Mouse (Mus musculus): ENCODE data around the gene Ahdc1. TPM values are rescaled to one million over a fixed set of nuclear protein-coding genes. Genes with fewer than 3 reads are reported as not detected.

Ahdc1 gene
- total and polyA plus RNA-seq, 2 experiments from 2014 or later: 11.0 to 115 TPM

- no peak overlapping the region for H3K4me3 ChIP-seq (ENCODE audit: low read depth, low read length)
- H3K36me3 ChIP-seq (ENCODE audit: insufficient read depth, low read length): no peaks in the 10 kb centered on the region
- TF ChIP-seq CTCF (IDR thresholded peaks at IDR 0.05): no peak
- ATAC-seq (ENCODE audit: low FRiP score) (no peak), DNase-seq (ENCODE audit: low spot score) (no peak)
- H3K9ac ChIP-seq (replicated peaks; ENCODE audit: low read length, poor library complexity, severe bottlenecking): 0 out of 2 replicates have a peak overlapping the region, but pooled peaks have one; percentile 19
- H3K27ac ChIP-seq (ENCODE audit: low read depth, low read length): 0 out of 2 replicates have a peak overlapping the region, but pooled peaks have one; percentile 38
- no peaks in the 10 kb centered on the region for H3K9me3 ChIP-seq (ENCODE audit: low read length)
- peaks cover 45% of the 10 kb centered on the region for H3K4me1 ChIP-seq (ENCODE audit: insufficient read depth, low read length)
- H3K4me2 ChIP-seq (ENCODE audit: low read depth, low read length, poor library complexity, severe bottlenecking): no peak overlapping the region
- no peaks in the 10 kb centered on the region for H3K27me3 ChIP-seq (ENCODE audit: insufficient read depth, low read length)
- 40% methylated on average over 8 of the region's 8 CpGs for WGBS
These were observed 76.8 kb downstream of the Ahdc1 start for GRCm38 (mm10) chr4:133087835-133088234.

GRCm38 (mm10) chr4:133089319-133089718 lies 78.3 kb downstream of the Ahdc1 start:
- Histone ChIP-seq H3K36me3 (ENCODE audit: insufficient read depth, low read length) (no peaks in the 10 kb centered on the region), H3K9ac (replicated peaks; ENCODE audit: low read length, poor library complexity, severe bottlenecking) (no peak overlapping the region), H3K4me2 (ENCODE audit: low read depth, low read length, poor library complexity, severe bottlenecking) (no peak overlapping the region), H3K4me1 (ENCODE audit: insufficient read depth, low read length) (peaks cover 49% of the 10 kb centered on the region), H3K27me3 (ENCODE audit: insufficient read depth, low read length) (no peaks in the 10 kb centered on the region), H3K9me3 (ENCODE audit: low read length) (no peaks in the 10 kb centered on the region), H3K4me3 (ENCODE audit: low read depth, low read length) (no peak overlapping the region), H3K27ac (ENCODE audit: low read depth, low read length) (no peak overlapping the region)
- 85% methylated on average over 9 of the region's 9 CpGs for WGBS
- no peak for DNase-seq (ENCODE audit: low spot score)
- ATAC-seq (ENCODE audit: low FRiP score): no peak
- no peak for TF ChIP-seq CTCF (IDR thresholded peaks at IDR 0.05)

GRCm38 (mm10) chr4:133089802-133090201 lies 78.7 kb downstream of the Ahdc1 start:
- DNase-seq (ENCODE audit: low spot score) (no peak), ATAC-seq (ENCODE audit: low FRiP score) (no peak)
- 77% methylated on average over 4 of the region's 4 CpGs for WGBS
- Histone ChIP-seq H3K4me3 (ENCODE audit: low read depth, low read length) (no peak overlapping the region), H3K27ac (ENCODE audit: low read depth, low read length) (0 out of 2 replicates have a peak overlapping the region, but pooled peaks have one; percentile 57), H3K27me3 (ENCODE audit: insufficient read depth, low read length) (no peaks in the 10 kb centered on the region), H3K36me3 (ENCODE audit: insufficient read depth, low read length) (no peaks in the 10 kb centered on the region), H3K4me2 (ENCODE audit: low read depth, low read length, poor library complexity, severe bottlenecking) (no peak overlapping the region), H3K9me3 (ENCODE audit: low read length) (no peaks in the 10 kb centered on the region), H3K4me1 (ENCODE audit: insufficient read depth, low read length) (peaks cover 44% of the 10 kb centered on the region), H3K9ac (replicated peaks; ENCODE audit: low read length, poor library complexity, severe bottlenecking) (0 out of 2 replicates have a peak overlapping the region, but pooled peaks have one; percentile 39)
- no peak for TF ChIP-seq CTCF (IDR thresholded peaks at IDR 0.05)

- no peak for DNase-seq (ENCODE audit: low spot score)
- no peaks in the 10 kb centered on the region for H3K27me3 ChIP-seq (ENCODE audit: insufficient read depth, low read length)
- H3K4me1 ChIP-seq (ENCODE audit: insufficient read depth, low read length): peaks cover 45% of the 10 kb centered on the region
- 0 out of 2 replicates have a peak, but pooled peaks have one; percentile 2 for ATAC-seq (ENCODE audit: low FRiP score)
- 29% methylated on average over 8 of the region's 8 CpGs for WGBS
- H3K27ac ChIP-seq (ENCODE audit: low read depth, low read length): peak overlapping the region; percentile 57
- H3K4me2 ChIP-seq (ENCODE audit: low read depth, low read length, poor library complexity, severe bottlenecking): no peak overlapping the region
- H3K36me3 ChIP-seq (ENCODE audit: insufficient read depth, low read length): no peaks in the 10 kb centered on the region
- H3K9me3 ChIP-seq (ENCODE audit: low read length): no peaks in the 10 kb centered on the region
- no peak overlapping the region for H3K4me3 ChIP-seq (ENCODE audit: low read depth, low read length)
- 0 out of 2 replicates have a peak overlapping the region, but pooled peaks have one; percentile 39 for H3K9ac ChIP-seq (replicated peaks; ENCODE audit: low read length, poor library complexity, severe bottlenecking)
- TF ChIP-seq CTCF (IDR thresholded peaks at IDR 0.05): no peak
These were observed 79.2 kb downstream of the Ahdc1 start for GRCm38 (mm10) chr4:133090276-133090719.

- WGBS: 24% methylated on average over 18 of the region's 18 CpGs
- H3K27me3 ChIP-seq (ENCODE audit: insufficient read depth, low read length): no peaks in the 10 kb centered on the region
- peak; percentile 79 for DNase-seq (ENCODE audit: low spot score)
- TF ChIP-seq CTCF (IDR thresholded peaks at IDR 0.05): no peak
- H3K36me3 ChIP-seq (ENCODE audit: insufficient read depth, low read length): no peaks in the 10 kb centered on the region
- H3K27ac ChIP-seq (ENCODE audit: low read depth, low read length): peak overlapping the region; percentile 57
- H3K4me3 ChIP-seq (ENCODE audit: low read depth, low read length): no peak overlapping the region
- peak; percentile 21 for ATAC-seq (ENCODE audit: low FRiP score)
- no peaks in the 10 kb centered on the region for H3K9me3 ChIP-seq (ENCODE audit: low read length)
- H3K4me1 ChIP-seq (ENCODE audit: insufficient read depth, low read length): peaks cover 39% of the 10 kb centered on the region
- no peak overlapping the region; the same call in 1 of the 2 replicates for H3K4me2 ChIP-seq (ENCODE audit: low read depth, low read length, poor library complexity, severe bottlenecking)
- H3K9ac ChIP-seq (replicated peaks; ENCODE audit: low read length, poor library complexity, severe bottlenecking): peak overlapping the region; percentile 39; the same call in 1 of the 2 replicates
These were observed 79.8 kb downstream of the Ahdc1 start for GRCm38 (mm10) chr4:133090720-133091458.

GRCm38 (mm10) chr4:133091459-133091785 lies 80.4 kb downstream of the Ahdc1 start:
- H3K27ac ChIP-seq (ENCODE audit: low read depth, low read length): peak overlapping the region; percentile 57; the same call in 1 of the 2 replicates
- H3K4me2 ChIP-seq (ENCODE audit: low read depth, low read length, poor library complexity, severe bottlenecking): no peak overlapping the region
- DNase-seq (ENCODE audit: low spot score) (no peak), ATAC-seq (ENCODE audit: low FRiP score) (no peak)
- no peaks in the 10 kb centered on the region for H3K36me3 ChIP-seq (ENCODE audit: insufficient read depth, low read length)
- WGBS: 63% methylated on average over 4 of the region's 4 CpGs
- no peaks in the 10 kb centered on the region for H3K9me3 ChIP-seq (ENCODE audit: low read length)
- no peaks in the 10 kb centered on the region for H3K27me3 ChIP-seq (ENCODE audit: insufficient read depth, low read length)
- TF ChIP-seq CTCF (IDR thresholded peaks at IDR 0.05): no peak
- H3K4me1 ChIP-seq (ENCODE audit: insufficient read depth, low read length): peaks cover 33% of the 10 kb centered on the region
- H3K4me3 ChIP-seq (ENCODE audit: low read depth, low read length): no peak overlapping the region
- H3K9ac ChIP-seq (replicated peaks; ENCODE audit: low read length, poor library complexity, severe bottlenecking): no peak overlapping the region; the same call in 1 of the 2 replicates
